Mouse (Mus musculus): ENCODE results near the gene Map6.

DNA sequence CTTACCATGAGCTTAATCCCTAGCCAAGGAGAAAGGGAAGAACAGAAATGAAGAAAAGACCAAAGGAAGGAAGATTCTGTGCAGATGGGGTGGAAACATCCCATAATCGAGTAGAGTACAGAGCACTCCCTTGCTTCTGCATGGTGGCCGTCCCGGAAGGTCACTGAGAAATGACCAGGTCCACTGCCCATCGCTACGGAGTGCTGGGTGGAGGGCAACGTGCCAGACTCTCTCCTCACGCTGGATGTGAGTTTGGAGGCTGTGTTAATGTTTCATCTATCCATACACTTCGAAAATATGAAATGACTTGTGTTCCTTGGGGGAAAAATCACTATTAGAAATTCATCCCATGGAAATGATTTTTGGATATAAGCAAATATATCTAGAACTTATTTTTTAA, 91.1 kb downstream of the Map6 start:
- TF ChIP-seq POLR2A (IDR thresholded peaks at IDR 0.05; ENCODE audit: borderline replicate concordance, extremely low read depth, insufficient read depth, insufficient read length, poor library complexity, severe bottlenecking) (no peak), CTCF (IDR thresholded peaks at IDR 0.05; ENCODE audit: borderline replicate concordance, extremely low read depth, insufficient read depth, insufficient read length) (no peak)
